Mouse (Mus musculus) lung, postnatal 14 days (tissue): ENCODE results near the gene Prr5.

Experiments
- DNase-seq: peaks from one replicate; pipeline ENCODE4 v3.0.0; 2021

Gene Prr5

GRCm38 (mm10) chr15:84680545-84681454, 11.4 kb downstream of the Prr5 start:
- peak; percentile 93 for DNase-seq

- peak; percentile 55 for DNase-seq
Measured at GRCm38 (mm10) chr15:84681455-84682193, 12.2 kb downstream of the Prr5 start.

- DNase-seq, result no peak
Measured at GRCm38 (mm10) chr15:84682206-84682605, 12.8 kb downstream of the Prr5 start.

GRCm38 (mm10) chr15:84682821-84683220, 13.4 kb downstream of the Prr5 start:
- DNase-seq, result no peak

GRCm38 (mm10) chr15:84684520-84684919, 15.1 kb downstream of the Prr5 start:
- DNase-seq, result no peak

- no peak for DNase-seq
Measured at GRCm38 (mm10) chr15:84685417-84685816, 16.0 kb downstream of the Prr5 start.

GRCm38 (mm10) chr15:84687904-84688303, 18.5 kb downstream of the Prr5 start:
- no peak for DNase-seq

- no peak for DNase-seq
Measured at GRCm38 (mm10) chr15:84689356-84689755, 19.9 kb downstream of the Prr5 start.

- DNase-seq, result no peak
Measured at GRCm38 (mm10) chr15:84691513-84691912, 22.1 kb downstream of the Prr5 start.

- DNase-seq, result no peak
Measured at GRCm38 (mm10) chr15:84692645-84693044, 23.2 kb downstream of the Prr5 start.

- DNase-seq, result no peak
Measured at GRCm38 (mm10) chr15:84696021-84696420, 26.6 kb downstream of the Prr5 start.

- peak; percentile 57 for DNase-seq
Measured at GRCm38 (mm10) chr15:84697611-84698011, 28.2 kb downstream of the Prr5 start.

GRCm38 (mm10) chr15:84698189-84698588, 28.8 kb downstream of the Prr5 start:
- DNase-seq, result no peak

- peak; percentile 80 for DNase-seq
Measured at GRCm38 (mm10) chr15:84700147-84700794, 30.9 kb downstream of the Prr5 start.

GRCm38 (mm10) chr15:84701947-84702346, 32.5 kb downstream of the Prr5 start:
- DNase-seq, result peak; percentile 65

GRCm38 (mm10) chr15:84702391-84703345, 33.2 kb downstream of the Prr5 start:
- peak; percentile 41 for DNase-seq

- DNase-seq, result no peak
Measured at GRCm38 (mm10) chr15:84703992-84704391, 34.6 kb downstream of the Prr5 start.

- no peak for DNase-seq
Measured at GRCm38 (mm10) chr15:84705351-84705901, 36.0 kb downstream of the Prr5 start.

GRCm38 (mm10) chr15:84706983-84707619, 37.7 kb downstream of the Prr5 start:
- no peak for DNase-seq

- DNase-seq, result no peak
Measured at GRCm38 (mm10) chr15:84712566-84713405, 43.4 kb downstream of the Prr5 start.
